Mouse (Mus musculus): ENCODE results near the gene Thoc6. TPM values are rescaled to one million over a fixed set of nuclear protein-coding genes. Genes with fewer than 3 reads are reported as not detected.

Thoc6 gene
- polyA plus RNA-seq, 1 experiment from 2014 or later = 49.6 TPM

- H3K27me3 ChIP-seq (ENCODE audit: insufficient read depth, low read length) = peaks cover 57% of the 10 kb centered on the region
Measured at GRCm38 (mm10) chr17:23679127-23679835, 5.6 kb upstream of the Thoc6 start, which contains the start of gene Cldn6. TSS of gene Cldn6 (plus strand) at chr17:23679249.

DNA sequence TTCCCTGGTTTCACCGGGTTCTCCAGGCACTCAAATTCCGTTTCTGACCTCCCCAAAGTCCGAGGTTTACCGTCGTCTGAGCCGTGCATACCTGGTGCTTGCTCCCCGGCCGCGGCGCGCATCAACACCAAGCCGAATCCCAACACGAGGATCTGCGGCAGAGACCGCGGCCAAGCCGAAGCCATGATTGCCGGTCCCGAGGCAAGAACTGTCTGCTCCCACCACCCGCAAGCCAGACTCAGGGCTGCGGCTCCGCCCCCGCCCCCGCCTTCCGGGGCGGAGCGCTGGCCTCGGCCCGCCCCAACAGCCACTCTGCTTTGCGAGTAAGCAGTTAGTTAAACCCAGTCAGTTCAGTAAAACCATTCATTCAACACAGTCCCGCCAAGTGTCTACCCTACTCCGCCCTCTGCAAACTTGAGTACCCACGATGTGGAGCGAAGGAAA is 3.6 kb upstream of the Thoc6 start, which contains the start of gene Tnfrsf12a:
Gene Tnfrsf12a (minus strand): TSS at position 233 of the 444 bp plus-strand sequence.
- WGBS = under 1% methylated on average over 34 of the region's 34 CpGs
- peaks cover 9% of the 10 kb centered on the region; the same call in 1 of the 2 replicates for H3K4me1 ChIP-seq (ENCODE audit: insufficient read depth)
- peak within 1 kb of the TSS; percentile 96 for H3K4me2 ChIP-seq
- H3K9me3 ChIP-seq (ENCODE audit: low read depth, low read length) = no peaks in the 10 kb centered on the region
- H3K27me3 ChIP-seq (ENCODE audit: insufficient read depth, low read length) = peaks cover 40% of the 10 kb centered on the region
- 0 out of 2 replicates have a peak, but pooled peaks cover 7% of the 10 kb centered on the region for H3K36me3 ChIP-seq (ENCODE audit: insufficient read depth)
- ATAC-seq (ENCODE audit: insufficient read depth) (peak; percentile 39), DNase-seq (peak; percentile 93)
- peak within 1 kb of the TSS; percentile 58 for H3K4me3 ChIP-seq (ENCODE audit: low read depth, low read length)
- TF ChIP-seq CTCF (IDR thresholded peaks at IDR 0.05; ENCODE audit: low read depth) = no peak
- peak within 1 kb of the TSS; percentile 82 for H3K27ac ChIP-seq (ENCODE audit: low read depth)
- peak within 1 kb of the TSS; percentile 64 for H3K9ac ChIP-seq

More at GRCm38 (mm10) chr17:23679127-23679835, 5.6 kb upstream of the Thoc6 start, which contains the start of gene Cldn6:
- DNase-seq (peak; percentile 69), ATAC-seq (ENCODE audit: insufficient read depth) (no peak)
- Histone ChIP-seq H3K4me3 (ENCODE audit: low read depth, low read length) (peak within 1 kb of the TSS; percentile 38), H3K4me2 (peak within 1 kb of the TSS; percentile 59), H3K27ac (ENCODE audit: low read depth) (peak within 1 kb of the TSS; percentile 81), H3K9ac (peak within 1 kb of the TSS; percentile 38), H3K36me3 (ENCODE audit: insufficient read depth) (0 out of 2 replicates have a peak, but pooled peaks cover 7% of the 10 kb centered on the region), H3K4me1 (ENCODE audit: insufficient read depth) (peaks cover 9% of the 10 kb centered on the region; the same call in 1 of the 2 replicates), H3K9me3 (ENCODE audit: low read depth, low read length) (no peaks in the 10 kb centered on the region)
- WGBS = 2% methylated on average over 38 of the region's 38 CpGs
- TF ChIP-seq CTCF (IDR thresholded peaks at IDR 0.05; ENCODE audit: low read depth) = no peak

GRCm38 (mm10) chr17:23676473-23677031 is 2.9 kb upstream of the Thoc6 start:
- no peak for ATAC-seq (ENCODE audit: insufficient read depth)
- peaks cover 6% of the 10 kb centered on the region; the same call in 1 of the 2 replicates for H3K4me1 ChIP-seq (ENCODE audit: insufficient read depth)
- H3K27ac ChIP-seq (ENCODE audit: low read depth) = peak overlapping the region; percentile 82
- under 1% methylated on average over 37 of the region's 37 CpGs for WGBS
- 0 out of 2 replicates have a peak, but pooled peaks cover 7% of the 10 kb centered on the region for H3K36me3 ChIP-seq (ENCODE audit: insufficient read depth)
- H3K9ac ChIP-seq = peak overlapping the region; percentile 64
- H3K9me3 ChIP-seq (ENCODE audit: low read depth, low read length) = no peaks in the 10 kb centered on the region
- peak overlapping the region; percentile 96 for H3K4me2 ChIP-seq
- peak overlapping the region; percentile 58 for H3K4me3 ChIP-seq (ENCODE audit: low read depth, low read length)
- TF ChIP-seq CTCF (IDR thresholded peaks at IDR 0.05; ENCODE audit: low read depth) = no peak
- peaks cover 33% of the 10 kb centered on the region for H3K27me3 ChIP-seq (ENCODE audit: insufficient read depth, low read length)
- no peak for DNase-seq

DNA sequence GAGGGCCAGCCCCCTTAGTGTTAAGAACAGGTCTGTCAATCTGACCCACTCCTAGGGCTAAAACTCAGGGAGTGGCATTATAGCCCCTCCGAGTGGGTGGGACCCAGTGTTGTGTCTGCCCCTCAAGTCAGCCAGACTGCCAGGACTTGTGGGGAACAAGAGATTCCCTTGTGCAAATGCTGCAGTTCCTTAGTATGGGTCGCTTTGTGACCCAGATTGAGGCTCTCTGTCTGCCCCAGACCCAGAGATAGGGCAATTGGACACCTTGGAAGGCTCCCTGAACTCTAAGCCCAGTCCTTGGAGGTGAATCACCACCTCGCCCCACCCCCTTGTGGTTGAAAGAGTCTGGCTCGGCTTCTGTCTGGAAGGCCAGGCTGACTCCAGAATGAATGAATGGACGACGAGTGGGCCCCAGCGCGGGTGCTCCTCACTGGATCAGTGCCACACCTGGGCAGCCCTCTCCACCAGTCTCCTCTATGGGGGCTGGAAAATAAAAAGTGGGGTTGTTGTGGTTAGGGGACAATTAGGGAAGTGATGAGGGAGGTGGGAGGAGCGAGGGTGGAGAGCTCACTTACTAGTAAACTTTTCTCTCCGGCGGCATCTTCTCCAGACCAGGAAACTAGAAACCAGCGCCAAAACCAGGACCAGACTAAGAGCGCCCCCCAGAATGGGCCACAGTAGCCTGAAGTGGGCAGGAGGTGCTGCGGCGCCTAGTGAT is 2.0 kb upstream of the Thoc6 start:
- WGBS = 20% methylated on average over 15 of the region's 15 CpGs
- H3K4me3 ChIP-seq (ENCODE audit: low read depth, low read length) = peak overlapping the region; percentile 58
- peak overlapping the region; percentile 96 for H3K4me2 ChIP-seq
- H3K9ac ChIP-seq = peak overlapping the region; percentile 64; the same call in 1 of the 2 replicates
- ATAC-seq (ENCODE audit: insufficient read depth) (no peak), DNase-seq (no peak)
- no peaks in the 10 kb centered on the region for H3K9me3 ChIP-seq (ENCODE audit: low read depth, low read length)
- TF ChIP-seq CTCF (IDR thresholded peaks at IDR 0.05; ENCODE audit: low read depth) = peak; percentile 30; the same call in 1 of the 2 replicates
- H3K36me3 ChIP-seq (ENCODE audit: insufficient read depth) = 0 out of 2 replicates have a peak, but pooled peaks cover 4% of the 10 kb centered on the region
- H3K27ac ChIP-seq (ENCODE audit: low read depth) = peak overlapping the region; percentile 62; the same call in 1 of the 2 replicates
- peaks cover 6% of the 10 kb centered on the region; the same call in 1 of the 2 replicates for H3K4me1 ChIP-seq (ENCODE audit: insufficient read depth)
- H3K27me3 ChIP-seq (ENCODE audit: insufficient read depth, low read length) = peaks cover 25% of the 10 kb centered on the region

DNA sequence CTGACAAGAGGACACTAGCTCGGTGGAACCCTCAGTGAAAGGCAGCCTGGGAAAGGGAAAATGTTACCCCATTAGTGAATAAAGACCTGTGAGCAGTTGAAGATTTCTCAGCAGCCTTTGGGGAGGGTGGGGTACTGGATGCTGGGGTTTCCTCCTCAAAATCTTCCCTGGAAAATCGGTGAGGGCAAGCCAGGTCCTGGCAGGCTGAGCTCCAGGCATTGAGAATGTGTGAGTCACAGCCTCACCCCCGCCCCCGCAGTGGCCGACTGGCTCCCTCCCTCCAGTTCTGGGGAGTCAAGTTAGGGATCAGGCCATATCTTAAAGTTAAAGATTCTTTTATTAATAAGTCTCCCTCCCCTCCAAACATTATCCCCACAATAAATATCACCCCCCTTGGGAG is 1.4 kb upstream of the Thoc6 start:
- no peak for ATAC-seq (ENCODE audit: insufficient read depth)

GRCm38 (mm10) chr17:23674271-23674952 is 730 bp upstream of the Thoc6 start:
- peaks cover 6% of the 10 kb centered on the region; the same call in 1 of the 2 replicates for H3K4me1 ChIP-seq (ENCODE audit: insufficient read depth)
- 0 out of 2 replicates have a peak, but pooled peaks have one; percentile 0 for ATAC-seq (ENCODE audit: insufficient read depth)
- no peak for TF ChIP-seq CTCF (IDR thresholded peaks at IDR 0.05; ENCODE audit: low read depth)

More for the DNA sequence above, 1.4 kb upstream of the Thoc6 start:
- H3K4me3 ChIP-seq (ENCODE audit: low read depth, low read length) = peak overlapping the region; percentile 61; the same call in 1 of the 2 replicates
- peaks cover 6% of the 10 kb centered on the region; the same call in 1 of the 2 replicates for H3K4me1 ChIP-seq (ENCODE audit: insufficient read depth)
- peak overlapping the region; percentile 33; the same call in 1 of the 2 replicates for H3K27ac ChIP-seq (ENCODE audit: low read depth)
- peaks cover 10% of the 10 kb centered on the region; the same call in 1 of the 2 replicates for H3K36me3 ChIP-seq (ENCODE audit: insufficient read depth)
- H3K9ac ChIP-seq = no peak overlapping the region
- no peak for DNase-seq
- H3K9me3 ChIP-seq (ENCODE audit: low read depth, low read length) = no peaks in the 10 kb centered on the region
- WGBS = 26% methylated on average over 5 of the region's 5 CpGs
- TF ChIP-seq CTCF (IDR thresholded peaks at IDR 0.05; ENCODE audit: low read depth) = no peak
- peaks cover 19% of the 10 kb centered on the region for H3K27me3 ChIP-seq (ENCODE audit: insufficient read depth, low read length)
- peak overlapping the region; percentile 96 for H3K4me2 ChIP-seq

More at GRCm38 (mm10) chr17:23674271-23674952, 730 bp upstream of the Thoc6 start:
- Histone ChIP-seq H3K4me2 (peak overlapping the region; percentile 96), H3K36me3 (ENCODE audit: insufficient read depth) (peaks cover 16% of the 10 kb centered on the region), H3K27ac (ENCODE audit: low read depth) (peak overlapping the region; percentile 80; the same call in 1 of the 2 replicates), H3K27me3 (ENCODE audit: insufficient read depth, low read length) (peaks cover 12% of the 10 kb centered on the region), H3K9ac (peak overlapping the region; percentile 59), H3K9me3 (ENCODE audit: low read depth, low read length) (no peaks in the 10 kb centered on the region), H3K4me3 (ENCODE audit: low read depth, low read length) (peak overlapping the region; percentile 61)
- 32% methylated on average over 9 of the region's 9 CpGs for WGBS
- DNase-seq = no peak

Data from lung, embryonic 14.5 days (tissue).